Mouse (Mus musculus) heart, embryonic 12.5 days (tissue): ENCODE results near the gene Plg. TPM values are rescaled to one million over a fixed set of nuclear protein-coding genes. Genes with fewer than 3 reads are reported as not detected.

Source experiments
- ATAC-seq: fragments of 200-750 bp; cut with Nextera tagmentation; 2 replicates; pipeline ENCODE4 v1.8.0; 2017; ENCODE audit warnings: moderate TSS enrichment, moderate library complexity; ENCODE audit not compliant: insufficient number of reproducible peaks, low FRiP score
- H3K27ac ChIP-seq: fragments of 300-500 bp; sonication (generic); 2 replicates; pipeline ENCODE4 v1.5.1; 2016; ENCODE audit warnings: mild to moderate bottlenecking, moderate library complexity; ENCODE audit not compliant: poor library complexity, severe bottlenecking
- H3K27me3 ChIP-seq: fragments of 300-500 bp; sonication (generic); replicated peaks from 2 replicates; pipeline ENCODE4 v1.6.1; 2016; ENCODE audit warnings: mild to moderate bottlenecking, moderate library complexity
- H3K36me3 ChIP-seq: fragments of 300-500 bp; sonication (generic); 2 replicates; pipeline ENCODE4 v1.6.1; 2016; ENCODE audit warnings: mild to moderate bottlenecking, moderate library complexity
- H3K4me1 ChIP-seq: fragments of 300-500 bp; sonication (generic); replicated peaks from 2 replicates; pipeline ENCODE4 v1.6.1; 2016; ENCODE audit warnings: mild to moderate bottlenecking
- H3K4me2 ChIP-seq: fragments of 300-500 bp; sonication (generic); 2 replicates; pipeline ENCODE4 v1.6.1; 2016; ENCODE audit warnings: mild to moderate bottlenecking, moderate library complexity
- H3K4me3 ChIP-seq: fragments of 300-500 bp; sonication (generic); 2 replicates; pipeline ENCODE4 v1.5.1; 2016; ENCODE audit warnings: mild to moderate bottlenecking
- H3K9ac ChIP-seq: fragments of 300-500 bp; sonication (generic); 2 replicates; pipeline ENCODE4 v1.6.1; 2016; ENCODE audit warnings: mild to moderate bottlenecking, moderate library complexity
- H3K9me3 ChIP-seq: fragments of 300-500 bp; sonication (generic); replicated peaks from 2 replicates; pipeline ENCODE4 v1.6.1; 2016; ENCODE audit warnings: mild to moderate bottlenecking, moderate library complexity
- WGBS: fragments of 180-500 bp; shearing (Covaris S2); methylation state at CpG from one replicate; pipeline ENCODE4 v1.1.7; 2016; 5-methylcytosine and 5-hydroxymethylcytosine counted together
- polyA plus RNA-seq: library from polyadenylated mRNA; unstranded; fragments of >200 nt; fragmentation: Nextera tagmentation; extraction: Ambion mirVana; gene quantifications from 2 replicates; pipeline ENCODE4 v1.2.1, GENCODE M21; 2016

Plg gene
- polyA plus RNA-seq, 1 experiment from 2014 or later: 2.2 TPM

GRCm38 (mm10) chr17:12364426-12364735 is 14.0 kb upstream of the Plg start:
- Histone ChIP-seq H3K36me3 (no peaks in the 10 kb centered on the region), H3K27ac (no peak overlapping the region), H3K4me1 (peaks cover 5% of the 10 kb centered on the region; the same call in 1 of the 2 replicates), H3K9ac (no peak overlapping the region), H3K4me2 (no peak overlapping the region), H3K4me3 (no peak overlapping the region), H3K27me3 (no peaks in the 10 kb centered on the region), H3K9me3 (no peaks in the 10 kb centered on the region)
- 71% methylated on average over 8 of the region's 8 CpGs for WGBS
- no peak for ATAC-seq

GRCm38 (mm10) chr17:12367373-12367930 is 11.0 kb upstream of the Plg start:
- 34% methylated on average over 5 of the region's 5 CpGs for WGBS
- no peak overlapping the region for H3K27ac ChIP-seq
- H3K4me2 ChIP-seq: no peak overlapping the region
- H3K36me3 ChIP-seq: no peaks in the 10 kb centered on the region
- no peak overlapping the region for H3K9ac ChIP-seq
- ATAC-seq: peak; percentile 54; the same call in 1 of the 2 replicates
- peaks cover 13% of the 10 kb centered on the region for H3K4me1 ChIP-seq
- no peak overlapping the region for H3K4me3 ChIP-seq
- H3K9me3 ChIP-seq: no peaks in the 10 kb centered on the region
- no peaks in the 10 kb centered on the region for H3K27me3 ChIP-seq

- no peak overlapping the region for H3K9ac ChIP-seq
- no peaks in the 10 kb centered on the region for H3K36me3 ChIP-seq
- no peaks in the 10 kb centered on the region for H3K27me3 ChIP-seq
- no peaks in the 10 kb centered on the region for H3K9me3 ChIP-seq
- H3K4me1 ChIP-seq: peaks cover 8% of the 10 kb centered on the region
- H3K4me2 ChIP-seq: no peak overlapping the region
- no peak overlapping the region for H3K27ac ChIP-seq
- no peak for ATAC-seq
- H3K4me3 ChIP-seq: no peak overlapping the region
- 63% methylated on average over 5 of the region's 5 CpGs for WGBS
These were observed 9.0 kb upstream of the Plg start for GRCm38 (mm10) chr17:12369393-12369792.

- no peak overlapping the region for H3K4me2 ChIP-seq
- H3K4me3 ChIP-seq: no peak overlapping the region
- H3K4me1 ChIP-seq: peaks cover 8% of the 10 kb centered on the region
- no peak overlapping the region for H3K27ac ChIP-seq
- no peaks in the 10 kb centered on the region for H3K9me3 ChIP-seq
- no peak overlapping the region for H3K9ac ChIP-seq
- WGBS: 55% methylated on average over 4 of the region's 4 CpGs
- H3K27me3 ChIP-seq: no peaks in the 10 kb centered on the region
- ATAC-seq: 0 out of 2 replicates have a peak, but pooled peaks have one; percentile 34
- no peaks in the 10 kb centered on the region for H3K36me3 ChIP-seq
These were observed 8.1 kb upstream of the Plg start for GRCm38 (mm10) chr17:12370289-12370688.

GRCm38 (mm10) chr17:12371310-12371925 is 7.0 kb upstream of the Plg start:
- Histone ChIP-seq H3K9me3 (no peaks in the 10 kb centered on the region), H3K9ac (no peak overlapping the region), H3K36me3 (no peaks in the 10 kb centered on the region), H3K4me2 (peak overlapping the region; percentile 43), H3K27me3 (no peaks in the 10 kb centered on the region), H3K27ac (no peak overlapping the region), H3K4me1 (peaks cover 8% of the 10 kb centered on the region), H3K4me3 (no peak overlapping the region)
- ATAC-seq: no peak
- WGBS: 31% methylated on average over 10 of the region's 10 CpGs

GRCm38 (mm10) chr17:12372021-12372420 is 6.4 kb upstream of the Plg start:
- Histone ChIP-seq H3K9me3 (no peaks in the 10 kb centered on the region), H3K9ac (no peak overlapping the region), H3K4me3 (no peak overlapping the region), H3K4me1 (peaks cover 8% of the 10 kb centered on the region), H3K36me3 (no peaks in the 10 kb centered on the region), H3K27me3 (no peaks in the 10 kb centered on the region), H3K4me2 (0 out of 2 replicates have a peak overlapping the region, but pooled peaks have one; percentile 43), H3K27ac (no peak overlapping the region)
- WGBS: 36% methylated on average over 4 of the region's 4 CpGs
- ATAC-seq: no peak

- H3K4me1 ChIP-seq: peaks cover 8% of the 10 kb centered on the region
- ATAC-seq: no peak
- 0 out of 2 replicates have a peak, but pooled peaks cover 4% of the 10 kb centered on the region for H3K27me3 ChIP-seq
- no peak overlapping the region for H3K9ac ChIP-seq
- no peak overlapping the region for H3K4me3 ChIP-seq
- no peak overlapping the region for H3K27ac ChIP-seq
- H3K9me3 ChIP-seq: no peaks in the 10 kb centered on the region
- H3K4me2 ChIP-seq: no peak overlapping the region
- 40% methylated on average over 3 of the region's 3 CpGs for WGBS
- no peaks in the 10 kb centered on the region for H3K36me3 ChIP-seq
These were observed 4.7 kb upstream of the Plg start for GRCm38 (mm10) chr17:12373601-12374144.

GRCm38 (mm10) chr17:12380287-12380686 is 1.9 kb downstream of the Plg start:
- H3K4me1 ChIP-seq: no peaks in the 10 kb centered on the region
- H3K36me3 ChIP-seq: no peaks in the 10 kb centered on the region
- H3K27ac ChIP-seq: no peak overlapping the region
- H3K4me3 ChIP-seq: no peak overlapping the region
- H3K9me3 ChIP-seq: no peaks in the 10 kb centered on the region
- H3K9ac ChIP-seq: no peak overlapping the region
- 0 out of 2 replicates have a peak, but pooled peaks cover 4% of the 10 kb centered on the region for H3K27me3 ChIP-seq
- WGBS: 82% methylated on average over 4 of the region's 4 CpGs
- ATAC-seq: no peak
- H3K4me2 ChIP-seq: no peak overlapping the region

GRCm38 (mm10) chr17:12381579-12381978 is 3.2 kb downstream of the Plg start:
- no peak overlapping the region for H3K4me2 ChIP-seq
- WGBS: 56% methylated on average over 2 of the region's 2 CpGs
- H3K27me3 ChIP-seq: 0 out of 2 replicates have a peak, but pooled peaks cover 4% of the 10 kb centered on the region
- H3K36me3 ChIP-seq: no peaks in the 10 kb centered on the region
- ATAC-seq: no peak
- no peak overlapping the region for H3K4me3 ChIP-seq
- H3K9me3 ChIP-seq: no peaks in the 10 kb centered on the region
- H3K9ac ChIP-seq: no peak overlapping the region
- H3K4me1 ChIP-seq: no peaks in the 10 kb centered on the region
- no peak overlapping the region for H3K27ac ChIP-seq

GRCm38 (mm10) chr17:12382531-12382930 is 4.1 kb downstream of the Plg start:
- no peaks in the 10 kb centered on the region for H3K9me3 ChIP-seq
- no peak overlapping the region for H3K27ac ChIP-seq
- H3K4me1 ChIP-seq: no peaks in the 10 kb centered on the region
- H3K27me3 ChIP-seq: 0 out of 2 replicates have a peak, but pooled peaks cover 4% of the 10 kb centered on the region
- H3K9ac ChIP-seq: no peak overlapping the region
- no peak for ATAC-seq
- WGBS: 46% methylated on average over 2 of the region's 2 CpGs
- no peak overlapping the region for H3K4me2 ChIP-seq
- H3K36me3 ChIP-seq: no peaks in the 10 kb centered on the region
- H3K4me3 ChIP-seq: no peak overlapping the region

GRCm38 (mm10) chr17:12385049-12385794 is 6.8 kb downstream of the Plg start:
- H3K36me3 ChIP-seq: no peaks in the 10 kb centered on the region
- H3K4me2 ChIP-seq: no peak overlapping the region
- 69% methylated on average over 8 of the region's 8 CpGs for WGBS
- no peaks in the 10 kb centered on the region; the same call in 1 of the 2 replicates for H3K9me3 ChIP-seq
- no peaks in the 10 kb centered on the region for H3K4me1 ChIP-seq
- H3K9ac ChIP-seq: no peak overlapping the region
- no peak for ATAC-seq
- H3K27me3 ChIP-seq: no peaks in the 10 kb centered on the region
- H3K27ac ChIP-seq: no peak overlapping the region
- no peak overlapping the region for H3K4me3 ChIP-seq
